Mouse (Mus musculus) kidney, adult 18-20 months (tissue): ENCODE results near the gene Uspl1.

Experiments
- DNase-seq: peaks from one replicate; pipeline ENCODE4 v3.0.0; 2021

Gene Uspl1

DNA sequence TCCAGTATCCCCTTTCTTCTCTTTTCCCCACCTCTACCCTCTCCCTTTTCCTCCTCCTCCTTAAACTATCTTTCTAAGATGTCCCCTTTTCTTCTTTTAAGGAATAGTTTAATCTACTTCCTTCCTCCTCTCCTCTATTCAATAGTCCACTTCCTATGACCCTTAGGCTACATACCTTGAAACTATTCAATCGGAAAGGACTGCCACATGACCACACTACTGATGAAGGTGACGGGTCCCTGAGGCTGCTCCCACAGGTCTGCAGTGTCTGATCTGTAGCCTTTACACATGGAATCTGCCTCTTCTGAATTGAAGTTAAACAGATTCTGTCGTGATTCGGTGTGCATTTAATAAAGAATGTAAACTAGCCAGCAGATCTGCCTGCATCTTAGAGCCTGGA lies 28.7 kb downstream of the Uspl1 start:
- DNase-seq = no peak

- no peak for DNase-seq
These were observed 31.4 kb downstream of the Uspl1 start for GRCm38 (mm10) chr5:149215540-149215939.

- DNase-seq = no peak
These were observed 33.6 kb downstream of the Uspl1 start for GRCm38 (mm10) chr5:149217524-149218357.

- no peak for DNase-seq
These were observed 35.3 kb downstream of the Uspl1 start for GRCm38 (mm10) chr5:149219493-149219892.

DNA sequence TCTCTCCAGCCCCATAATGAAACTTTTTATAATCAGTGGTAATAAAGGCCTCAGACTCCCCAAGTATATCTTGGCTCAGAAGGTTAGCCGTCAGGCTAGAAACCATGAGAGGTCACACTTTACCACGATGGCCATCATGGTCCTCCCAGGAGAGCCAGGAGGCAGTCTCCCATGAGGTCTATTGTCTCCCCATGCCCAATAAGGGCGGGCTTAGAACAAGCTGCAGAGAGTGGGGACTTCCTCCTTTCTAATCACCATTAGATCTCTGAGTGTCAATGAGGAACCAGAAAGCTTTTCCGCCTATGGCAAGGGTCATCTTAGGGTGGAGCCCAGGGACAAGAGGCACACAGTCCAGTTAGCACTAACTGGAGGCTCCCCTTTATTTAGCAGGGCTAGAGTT lies 37.2 kb downstream of the Uspl1 start:
- DNase-seq = no peak

DNA sequence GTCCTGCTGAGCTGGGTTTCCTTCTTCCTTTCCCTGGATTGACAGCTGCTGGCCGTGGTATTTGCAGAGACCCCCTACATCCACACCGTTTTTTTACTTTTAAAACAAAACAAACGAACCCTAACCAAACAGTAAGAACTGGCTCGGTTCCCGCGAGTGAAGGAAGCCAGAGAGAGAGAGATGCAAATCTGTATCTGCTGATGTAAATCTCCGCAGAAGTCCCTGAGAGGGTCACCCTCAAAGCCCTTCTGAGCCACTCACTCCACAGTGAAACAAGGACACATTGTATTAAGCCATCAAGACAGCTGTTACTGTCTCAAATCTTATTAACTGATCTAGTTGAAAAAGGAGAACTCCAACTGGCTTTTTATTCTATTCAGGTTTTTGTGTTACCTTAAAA lies 40.5 kb downstream of the Uspl1 start:
- DNase-seq = no peak

GRCm38 (mm10) chr5:149228700-149229618 lies 44.8 kb downstream of the Uspl1 start:
- peak; percentile 100 for DNase-seq

- DNase-seq = no peak
These were observed 45.6 kb downstream of the Uspl1 start for GRCm38 (mm10) chr5:149229619-149230339.

GRCm38 (mm10) chr5:149235002-149235401 lies 50.9 kb downstream of the Uspl1 start:
- DNase-seq = no peak

DNA sequence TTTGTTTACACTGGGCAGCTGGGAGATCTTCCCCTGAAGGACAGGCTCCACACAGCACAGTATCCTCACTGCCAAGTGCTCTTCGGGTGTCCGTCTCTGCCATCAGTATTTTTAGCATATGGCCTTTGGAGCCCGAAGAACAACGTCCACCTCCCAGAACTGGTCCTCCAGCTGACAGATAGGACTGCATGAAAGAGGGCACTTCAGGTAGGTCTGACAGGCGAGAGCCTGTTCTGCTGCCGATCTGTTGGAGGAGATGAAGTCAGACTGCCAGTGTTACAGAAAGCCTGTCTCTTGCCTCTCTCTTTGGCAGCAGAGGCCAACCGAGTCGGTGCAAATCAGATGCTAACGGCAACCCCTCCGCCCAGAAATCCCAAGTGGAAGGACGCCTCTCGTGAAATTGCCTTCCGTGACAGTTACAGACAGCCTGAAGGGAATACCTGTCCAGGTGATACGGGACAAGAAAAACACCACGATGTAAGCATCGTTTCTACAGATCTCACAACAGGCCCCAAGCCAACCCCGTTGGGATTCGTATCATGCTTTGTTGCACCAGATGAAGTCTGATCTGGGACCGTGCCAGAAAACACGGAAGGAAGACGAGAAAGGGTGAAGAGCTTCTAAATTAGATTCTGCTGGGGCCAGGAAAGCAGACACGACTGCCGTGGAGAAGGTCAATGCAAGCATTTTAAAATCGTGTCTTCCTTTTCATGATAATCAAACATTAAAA lies 53.2 kb downstream of the Uspl1 start:
- DNase-seq = no peak

DNA sequence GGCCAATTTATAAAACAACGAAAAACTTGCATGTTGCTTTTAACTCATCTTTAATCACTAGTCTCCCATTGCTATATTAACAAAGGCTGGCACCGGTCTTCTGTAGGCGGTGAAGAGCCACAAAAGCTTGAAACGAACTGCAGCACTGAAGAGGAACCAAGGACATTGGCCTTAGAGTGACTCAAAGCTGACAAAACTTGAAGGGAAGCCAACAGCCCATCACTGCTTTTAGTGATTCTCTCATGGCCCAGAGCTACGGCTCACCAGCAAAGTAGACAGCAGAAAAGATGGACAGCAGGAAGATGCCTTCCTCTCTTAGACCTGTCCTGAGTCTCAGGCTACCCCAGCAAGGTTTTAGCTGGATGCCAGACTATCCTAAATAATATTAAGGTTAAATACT lies 58.3 kb downstream of the Uspl1 start:
- DNase-seq = no peak

DNA sequence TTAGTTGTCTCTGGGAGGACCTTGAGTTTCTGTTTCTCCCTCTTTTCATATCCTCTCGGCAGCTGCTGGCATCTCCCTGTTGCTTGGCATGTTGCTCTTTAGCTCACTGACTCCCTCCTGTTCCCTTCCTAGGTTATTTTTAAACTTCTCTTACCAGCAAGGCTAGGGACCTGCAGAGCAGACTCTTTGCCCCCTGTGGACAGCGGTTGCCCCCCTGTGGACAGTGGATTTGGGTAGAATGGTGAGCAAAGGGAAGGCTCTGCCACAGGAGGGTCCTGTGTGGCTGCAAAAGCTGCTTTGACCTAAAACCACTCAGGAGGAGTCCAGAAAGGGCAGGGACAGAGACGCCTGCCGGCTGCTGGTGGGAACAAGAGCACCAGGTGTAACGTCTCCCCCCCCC lies 58.9 kb downstream of the Uspl1 start:
- no peak for DNase-seq

- DNase-seq = no peak
These were observed 61.3 kb downstream of the Uspl1 start for GRCm38 (mm10) chr5:149245391-149245964.

DNA sequence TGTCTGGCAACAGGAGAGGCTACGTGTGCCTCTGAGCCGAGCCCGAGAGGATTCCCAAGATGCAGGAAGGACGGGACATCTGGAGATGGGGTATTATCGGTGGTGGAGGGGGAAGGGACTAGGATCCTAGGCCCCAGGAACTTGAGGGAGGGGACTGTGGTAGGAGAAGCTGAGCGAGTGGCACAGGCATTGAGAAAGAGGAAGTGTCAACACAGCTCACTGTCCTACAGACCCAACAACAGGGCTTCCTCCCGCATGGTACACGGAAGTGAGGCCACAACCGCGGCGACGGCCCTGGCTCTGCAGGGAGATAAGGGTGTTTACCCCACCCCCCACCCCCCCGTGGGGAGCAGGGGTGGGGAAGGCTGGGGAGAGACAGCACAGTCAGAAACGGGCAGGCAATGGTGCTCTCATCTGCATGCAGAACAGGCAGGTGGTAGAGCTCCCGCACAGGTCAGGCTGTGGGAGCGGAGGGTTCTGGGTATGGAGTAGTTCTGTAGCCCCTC lies 61.9 kb downstream of the Uspl1 start:
- DNase-seq = no peak

GRCm38 (mm10) chr5:149247047-149247904 lies 63.1 kb downstream of the Uspl1 start:
- DNase-seq = no peak

- no peak for DNase-seq
These were observed 68.2 kb downstream of the Uspl1 start for GRCm38 (mm10) chr5:149252303-149252702.

- DNase-seq = no peak
These were observed 69.3 kb downstream of the Uspl1 start for GRCm38 (mm10) chr5:149253491-149253890.

GRCm38 (mm10) chr5:149255522-149255921 lies 71.4 kb downstream of the Uspl1 start:
- DNase-seq = no peak

- no peak for DNase-seq
These were observed 73.5 kb downstream of the Uspl1 start for GRCm38 (mm10) chr5:149257518-149258281.

GRCm38 (mm10) chr5:149259093-149259492 lies 74.9 kb downstream of the Uspl1 start:
- DNase-seq = no peak
